Mouse (Mus musculus): ENCODE data around the gene Siah3.

DNA sequence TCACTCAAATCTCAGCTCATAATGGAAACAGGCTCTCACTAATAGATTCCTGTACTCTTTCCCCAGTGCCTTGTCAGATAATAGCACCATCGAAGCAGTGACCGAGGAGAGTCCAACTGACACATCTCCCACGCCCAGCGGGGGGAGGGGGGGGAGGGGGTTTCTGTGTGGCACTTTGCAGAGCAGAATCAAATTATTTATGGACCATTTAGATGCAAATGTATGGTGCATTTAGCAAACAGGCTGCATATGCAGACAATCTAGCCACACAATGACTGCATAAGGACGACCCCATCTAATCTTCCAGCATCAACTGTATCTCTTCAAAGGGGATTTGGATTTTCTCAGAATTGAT, 85.2 kb downstream of the Siah3 start:
- TF ChIP-seq CTCF (IDR thresholded peaks at IDR 0.05; ENCODE audit: insufficient read depth, low read length) (no peak), POLR2A (IDR thresholded peaks at IDR 0.05; ENCODE audit: borderline replicate concordance, extremely low read depth, low read depth, low read length) (no peak)
